Mouse (Mus musculus): Measurements from ENCODE around the gene Trim29. TPM values are rescaled to one million over a fixed set of nuclear protein-coding genes. Genes with fewer than 3 reads are reported as not detected.

Trim29 gene
- 1.2 and 1.4 TPM in 2 replicates for polyA plus RNA-seq (2016; fragmentation: Nextera tagmentation; extraction: Ambion mirVana)

DNA sequence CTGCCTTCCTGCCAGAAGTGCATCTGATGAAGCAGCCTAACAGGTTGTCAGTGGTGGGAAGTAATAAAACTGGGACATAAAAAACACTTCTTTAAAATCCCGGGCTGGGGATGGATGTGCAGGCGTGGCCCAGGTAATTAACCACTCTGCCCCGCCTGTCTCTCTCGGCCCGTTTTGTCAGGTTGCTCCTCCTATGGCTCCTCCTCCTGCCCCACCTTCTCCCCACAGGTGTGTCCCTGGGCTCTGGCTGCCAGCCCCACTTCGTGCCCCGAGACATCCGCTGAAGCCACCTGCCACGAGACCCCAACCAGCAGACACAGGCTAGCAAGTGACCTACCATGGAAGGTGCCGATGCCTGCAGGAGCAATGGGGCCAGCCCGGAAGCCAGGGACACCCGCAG is at the start of gene Trim29:
Gene Trim29 (plus strand): TSS at position 311 of the 400 bp plus-strand sequence.
- Histone ChIP-seq H3K36me3 (replicated peaks) (no peaks in the 10 kb centered on the region), H3K27ac (no peak within 1 kb of the TSS), H3K4me1 (peaks cover 22% of the 10 kb centered on the region), H3K27me3 (ENCODE audit: poor library complexity, severe bottlenecking) (peaks cover 17% of the 10 kb centered on the region), H3K4me3 (no peak within 1 kb of the TSS), H3K9me3 (no peaks in the 10 kb centered on the region)
- no peak for DNase-seq (ENCODE audit: extremely low spot score, low spot score)
- WGBS, result 73% methylated on average over 12 of the region's 12 CpGs

DNA sequence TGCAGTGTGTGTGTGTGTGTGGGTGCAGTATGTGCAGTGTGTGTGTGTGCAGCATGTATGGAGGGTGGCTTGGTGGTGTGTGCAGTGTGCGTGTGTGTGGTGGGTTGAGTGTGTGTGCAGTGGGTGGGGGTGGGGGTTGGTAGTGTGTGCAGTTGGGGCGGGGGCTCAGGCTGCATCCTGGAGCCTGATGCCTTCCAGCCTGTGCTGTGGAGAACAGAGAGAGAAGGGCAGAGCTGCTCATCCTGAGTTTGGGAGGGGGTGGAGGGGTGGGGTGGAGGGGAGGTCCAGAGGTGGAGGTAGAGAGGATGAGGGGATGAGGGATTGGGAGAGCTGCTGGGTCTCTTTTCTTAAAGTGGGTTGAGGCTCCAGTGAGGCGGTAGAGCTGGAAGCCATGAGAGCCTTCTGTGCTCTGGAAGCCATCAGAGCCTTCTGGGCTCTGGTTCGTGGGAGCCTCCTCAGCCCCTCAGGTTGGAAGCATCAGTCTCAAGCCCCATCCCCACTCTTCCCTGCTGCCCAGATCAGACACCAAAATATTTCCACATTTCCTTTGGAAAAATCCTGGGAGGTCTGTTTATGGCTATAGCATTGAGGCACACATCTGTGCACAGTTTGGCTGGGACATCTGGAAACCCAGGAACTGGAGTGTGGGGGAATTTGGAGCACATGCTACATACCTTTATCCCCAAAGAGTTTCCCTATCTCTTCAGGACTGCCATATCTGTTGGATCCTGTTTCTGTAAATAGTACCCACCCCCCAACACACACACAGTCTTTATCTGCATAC is 49.3 kb upstream of the Trim29 start:
- Histone ChIP-seq H3K9me3 (no peaks in the 10 kb centered on the region), H3K4me1 (peaks cover 76% of the 10 kb centered on the region), H3K36me3 (replicated peaks) (no peaks in the 10 kb centered on the region), H3K4me3 (no peak overlapping the region), H3K27ac (peak overlapping the region; percentile 83), H3K27me3 (ENCODE audit: poor library complexity, severe bottlenecking) (peaks cover 19% of the 10 kb centered on the region; the same call in 1 of the 2 replicates)
- DNase-seq (ENCODE audit: extremely low spot score, low spot score), result no peak
- 54% methylated on average over 4 of the region's 4 CpGs for WGBS

DNA sequence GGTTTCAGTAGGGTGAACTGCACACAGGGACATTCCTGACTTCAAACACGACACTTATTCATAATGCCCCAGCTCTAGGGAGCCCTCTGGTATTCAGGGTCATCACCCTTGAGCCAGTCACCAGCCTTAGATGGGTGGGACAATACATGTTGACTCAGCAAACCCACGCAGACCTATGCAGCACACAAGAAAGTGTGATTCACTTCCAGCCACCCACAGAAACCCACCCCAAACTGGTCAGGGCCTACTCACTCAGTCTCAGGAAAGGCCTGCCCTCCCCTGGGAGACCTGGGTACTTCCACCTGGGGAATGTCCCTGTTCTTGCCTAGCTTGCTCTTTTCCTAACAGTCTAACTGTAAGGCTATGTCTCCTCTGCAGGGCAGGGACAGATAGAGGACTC is 48.7 kb upstream of the Trim29 start:
- no peaks in the 10 kb centered on the region for H3K9me3 ChIP-seq
- H3K36me3 ChIP-seq (replicated peaks), result no peaks in the 10 kb centered on the region
- peaks cover 82% of the 10 kb centered on the region for H3K4me1 ChIP-seq
- no peak overlapping the region for H3K4me3 ChIP-seq
- 36% methylated on average over 2 of the region's 2 CpGs for WGBS
- H3K27me3 ChIP-seq (ENCODE audit: poor library complexity, severe bottlenecking), result peaks cover 25% of the 10 kb centered on the region
- peak overlapping the region; percentile 83 for H3K27ac ChIP-seq
- DNase-seq (ENCODE audit: extremely low spot score, low spot score), result no peak

DNA sequence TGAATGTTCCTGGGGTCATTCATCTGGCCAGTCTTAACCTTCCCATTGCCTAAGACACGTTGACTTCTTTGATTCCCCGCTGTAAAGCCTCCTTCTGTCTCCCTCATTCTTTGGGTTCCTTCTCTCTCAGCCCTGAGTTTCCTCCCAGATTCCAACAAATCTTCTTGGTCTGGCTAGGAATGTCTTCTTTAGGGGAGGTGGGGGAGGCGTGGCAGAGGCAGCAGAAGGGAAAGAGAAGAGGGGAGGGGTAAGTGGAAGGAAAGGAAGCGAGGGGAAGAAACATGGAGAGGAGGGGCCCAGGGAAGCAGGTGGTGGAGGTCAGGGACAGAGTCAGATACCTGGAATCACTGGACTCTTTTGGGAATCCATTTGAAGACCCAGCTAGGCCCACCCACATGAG is 48.3 kb upstream of the Trim29 start:
- no peak overlapping the region for H3K4me3 ChIP-seq
- H3K27ac ChIP-seq, result peak overlapping the region; percentile 83
- peaks cover 25% of the 10 kb centered on the region for H3K27me3 ChIP-seq (ENCODE audit: poor library complexity, severe bottlenecking)
- no peak for DNase-seq (ENCODE audit: extremely low spot score, low spot score)
- peaks cover 84% of the 10 kb centered on the region for H3K4me1 ChIP-seq
- H3K9me3 ChIP-seq, result no peaks in the 10 kb centered on the region
- 74% methylated on average over 4 of the region's 4 CpGs for WGBS
- H3K36me3 ChIP-seq (replicated peaks), result no peaks in the 10 kb centered on the region

DNA sequence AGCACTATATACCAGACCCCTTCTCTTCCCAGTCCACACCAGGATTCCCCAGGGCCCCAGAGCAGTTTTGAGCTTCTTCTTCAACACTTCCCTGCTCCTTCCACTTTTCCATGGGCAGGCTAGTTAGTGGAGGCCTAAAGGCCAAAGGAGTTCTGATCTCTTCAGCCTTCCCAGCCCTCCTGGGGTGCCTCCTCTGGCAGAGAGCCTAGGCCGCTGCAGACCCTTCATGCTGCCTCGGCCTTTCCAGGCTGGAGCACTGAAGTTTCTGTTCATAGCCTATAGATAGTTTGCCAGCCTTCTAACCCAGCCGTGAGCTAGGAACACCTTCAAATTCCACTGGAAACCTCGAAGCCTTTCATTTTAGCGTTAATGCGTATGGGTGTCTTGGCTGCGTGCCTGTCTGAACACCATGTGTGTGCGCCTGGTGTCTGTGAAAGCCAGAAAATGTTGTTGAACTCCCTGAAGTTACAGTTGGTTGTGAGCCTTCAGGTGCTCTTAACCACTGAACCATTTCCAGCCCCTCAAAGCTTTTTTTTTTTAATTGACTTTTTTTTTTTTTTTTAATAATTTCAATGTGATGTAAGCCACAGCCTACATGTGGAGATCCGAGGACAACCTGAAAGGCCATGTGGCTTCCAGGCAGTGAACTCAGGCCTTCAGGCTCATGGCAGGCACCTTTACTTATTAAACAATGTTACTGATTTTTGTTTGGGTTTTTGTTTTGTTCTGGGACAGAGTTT is 47.7 kb upstream of the Trim29 start:
- peaks cover 25% of the 10 kb centered on the region for H3K27me3 ChIP-seq (ENCODE audit: poor library complexity, severe bottlenecking)
- no peak overlapping the region for H3K4me3 ChIP-seq
- H3K4me1 ChIP-seq, result peaks cover 82% of the 10 kb centered on the region
- no peaks in the 10 kb centered on the region for H3K9me3 ChIP-seq
- 76% methylated on average over 9 of the region's 9 CpGs for WGBS
- H3K36me3 ChIP-seq (replicated peaks), result no peaks in the 10 kb centered on the region
- DNase-seq (ENCODE audit: extremely low spot score, low spot score), result no peak
- peak overlapping the region; percentile 83 for H3K27ac ChIP-seq

DNA sequence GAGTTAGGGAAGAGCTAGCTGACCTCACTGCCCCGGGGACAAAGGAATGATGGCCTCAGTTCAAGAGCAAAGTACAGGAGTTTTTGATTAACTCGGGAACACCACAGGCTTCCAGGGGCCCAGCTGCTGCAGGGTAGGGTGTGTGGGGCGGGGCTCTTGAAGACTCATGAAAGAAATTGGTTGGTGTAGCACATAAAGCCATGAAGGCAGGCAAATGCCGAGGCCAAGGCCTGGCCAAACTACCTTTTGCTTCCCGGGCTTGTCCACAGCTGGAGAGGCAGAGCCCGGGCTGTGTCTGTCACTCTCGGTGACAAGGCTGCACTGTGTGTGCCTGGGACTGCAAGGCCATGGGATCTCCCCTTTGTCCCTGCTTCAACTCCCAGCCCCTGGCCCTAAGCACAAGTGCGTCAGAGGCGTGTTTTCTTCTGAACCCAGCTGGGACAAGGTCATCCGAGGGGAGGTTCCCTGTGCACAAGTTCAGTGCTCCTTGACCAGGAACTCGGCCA is 46.6 kb upstream of the Trim29 start:
- H3K27me3 ChIP-seq (ENCODE audit: poor library complexity, severe bottlenecking), result peaks cover 27% of the 10 kb centered on the region
- peak; percentile 66 for DNase-seq (ENCODE audit: extremely low spot score, low spot score)
- H3K27ac ChIP-seq, result peak overlapping the region; percentile 83
- peaks cover 92% of the 10 kb centered on the region for H3K4me1 ChIP-seq
- 0 out of 2 replicates have a peak overlapping the region, but pooled peaks have one; percentile 1 for H3K4me3 ChIP-seq
- H3K9me3 ChIP-seq, result peaks cover 8% of the 10 kb centered on the region; the same call in 1 of the 2 replicates
- H3K36me3 ChIP-seq (replicated peaks), result no peaks in the 10 kb centered on the region
- 16% methylated on average over 11 of the region's 11 CpGs for WGBS

DNA sequence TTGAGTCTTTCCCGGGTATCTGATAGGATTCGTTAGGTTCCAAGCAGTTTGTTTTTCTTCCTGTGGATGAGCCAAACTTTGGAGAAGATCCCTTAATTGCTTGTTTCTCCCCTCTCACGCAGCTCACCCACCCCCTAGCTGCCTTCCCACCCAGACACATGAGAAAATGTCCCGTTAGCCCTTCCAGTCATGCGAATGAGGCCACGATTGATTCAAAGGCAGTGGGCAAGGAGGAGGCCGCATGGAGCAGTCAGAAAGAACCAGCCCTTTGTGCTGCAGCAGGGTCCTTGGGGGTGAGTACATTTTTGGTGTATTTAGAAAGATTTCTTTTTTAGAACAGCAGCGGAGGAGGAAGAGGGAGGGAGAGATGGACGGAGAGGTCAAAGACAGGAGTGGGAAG is 45.5 kb upstream of the Trim29 start:
- peaks cover 94% of the 10 kb centered on the region for H3K4me1 ChIP-seq
- 46% methylated on average over 9 of the region's 9 CpGs for WGBS
- DNase-seq (ENCODE audit: extremely low spot score, low spot score), result no peak

DNA sequence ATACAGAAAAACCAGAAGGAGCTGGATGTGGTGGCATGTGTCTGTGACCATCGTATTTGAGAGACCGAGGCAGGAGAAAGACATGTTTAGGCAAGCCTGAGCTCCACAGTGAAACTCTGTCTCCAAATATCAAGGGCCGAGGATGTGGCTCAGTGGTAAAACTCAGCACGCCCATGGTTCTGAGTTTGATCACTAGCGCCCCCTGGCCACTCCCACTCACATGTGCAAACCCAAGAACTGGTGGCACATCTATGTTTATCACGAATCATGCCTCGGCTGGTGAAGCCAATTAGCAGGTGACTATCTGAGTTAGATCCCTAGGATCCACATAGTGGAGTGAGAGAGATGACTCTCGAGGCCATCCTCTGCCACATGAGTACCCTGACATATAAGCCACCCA is 43.3 kb upstream of the Trim29 start:
- WGBS, result 74% methylated on average over 8 of the region's 8 CpGs
- no peak for DNase-seq (ENCODE audit: extremely low spot score, low spot score)
- H3K27me3 ChIP-seq (ENCODE audit: poor library complexity, severe bottlenecking), result peaks cover 56% of the 10 kb centered on the region
- no peaks in the 10 kb centered on the region for H3K36me3 ChIP-seq (replicated peaks)
- no peak overlapping the region for H3K4me3 ChIP-seq
- H3K9me3 ChIP-seq, result peaks cover 8% of the 10 kb centered on the region; the same call in 1 of the 2 replicates
- H3K4me1 ChIP-seq, result peaks cover 96% of the 10 kb centered on the region
- H3K27ac ChIP-seq, result 0 out of 2 replicates have a peak overlapping the region, but pooled peaks have one; percentile 66

More for the DNA sequence above, 45.5 kb upstream of the Trim29 start:
- Histone ChIP-seq H3K27ac (peak overlapping the region; percentile 82), H3K36me3 (replicated peaks) (no peaks in the 10 kb centered on the region), H3K4me3 (no peak overlapping the region), H3K27me3 (ENCODE audit: poor library complexity, severe bottlenecking) (peaks cover 39% of the 10 kb centered on the region), H3K9me3 (peaks cover 8% of the 10 kb centered on the region; the same call in 1 of the 2 replicates)

DNA sequence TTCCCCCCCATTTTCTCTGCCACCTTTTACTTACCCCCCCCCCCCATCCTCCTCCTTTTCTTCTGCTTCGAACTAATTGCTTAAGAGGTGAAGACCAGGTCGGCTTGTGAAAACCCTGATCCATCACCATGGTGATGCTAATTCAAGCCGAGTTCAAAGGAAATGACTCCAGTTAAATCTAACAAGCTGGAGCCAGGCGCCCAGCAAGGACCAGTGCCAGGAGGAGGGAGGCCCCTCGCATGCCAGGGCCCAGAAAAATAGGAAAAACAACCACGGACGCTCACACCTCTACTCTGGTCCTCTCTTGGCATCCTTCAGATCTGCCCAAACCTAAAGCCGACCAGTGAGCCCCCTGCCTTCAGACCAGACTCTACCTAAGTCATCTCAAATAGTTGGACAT is 41.5 kb upstream of the Trim29 start:
- H3K4me3 ChIP-seq, result 0 out of 2 replicates have a peak overlapping the region, but pooled peaks have one; percentile 44
- peak overlapping the region; percentile 84 for H3K27ac ChIP-seq

DNA sequence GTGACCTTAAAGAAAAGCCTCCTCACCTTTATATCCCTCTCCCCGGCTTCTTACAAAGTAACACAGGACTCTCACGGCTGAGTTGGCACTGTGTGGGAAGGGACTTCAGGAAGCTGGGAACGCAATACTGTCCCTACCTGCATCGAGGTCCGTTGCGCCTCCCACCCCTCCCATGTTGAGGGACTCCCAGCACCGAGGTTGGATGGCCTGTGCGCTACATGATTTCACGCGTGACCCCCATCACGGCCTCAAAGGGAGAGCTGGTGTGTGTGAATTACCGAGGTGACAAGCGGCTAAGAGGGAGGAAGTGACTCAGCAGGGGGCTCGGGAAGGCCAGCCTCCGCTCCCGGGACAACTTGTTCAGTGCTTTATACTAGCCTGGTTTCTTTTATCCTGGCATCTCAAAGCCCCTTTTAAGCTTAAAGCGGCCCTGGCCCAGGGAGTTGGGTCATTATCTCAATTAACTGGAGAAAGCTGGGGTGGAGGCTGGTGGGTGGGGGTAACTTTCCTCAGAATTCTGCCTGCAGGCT is 39.9 kb upstream of the Trim29 start:
- peaks cover 79% of the 10 kb centered on the region for H3K4me1 ChIP-seq
- peak overlapping the region; percentile 44 for H3K4me3 ChIP-seq

More for the DNA sequence above, 41.5 kb upstream of the Trim29 start:
- peak; percentile 77 for DNase-seq (ENCODE audit: extremely low spot score, low spot score)
- Histone ChIP-seq H3K9me3 (peaks cover 8% of the 10 kb centered on the region; the same call in 1 of the 2 replicates), H3K27me3 (ENCODE audit: poor library complexity, severe bottlenecking) (peaks cover 69% of the 10 kb centered on the region), H3K36me3 (replicated peaks) (no peaks in the 10 kb centered on the region), H3K4me1 (peaks cover 94% of the 10 kb centered on the region)
- under 1% methylated on average over 8 of the region's 8 CpGs for WGBS

DNA sequence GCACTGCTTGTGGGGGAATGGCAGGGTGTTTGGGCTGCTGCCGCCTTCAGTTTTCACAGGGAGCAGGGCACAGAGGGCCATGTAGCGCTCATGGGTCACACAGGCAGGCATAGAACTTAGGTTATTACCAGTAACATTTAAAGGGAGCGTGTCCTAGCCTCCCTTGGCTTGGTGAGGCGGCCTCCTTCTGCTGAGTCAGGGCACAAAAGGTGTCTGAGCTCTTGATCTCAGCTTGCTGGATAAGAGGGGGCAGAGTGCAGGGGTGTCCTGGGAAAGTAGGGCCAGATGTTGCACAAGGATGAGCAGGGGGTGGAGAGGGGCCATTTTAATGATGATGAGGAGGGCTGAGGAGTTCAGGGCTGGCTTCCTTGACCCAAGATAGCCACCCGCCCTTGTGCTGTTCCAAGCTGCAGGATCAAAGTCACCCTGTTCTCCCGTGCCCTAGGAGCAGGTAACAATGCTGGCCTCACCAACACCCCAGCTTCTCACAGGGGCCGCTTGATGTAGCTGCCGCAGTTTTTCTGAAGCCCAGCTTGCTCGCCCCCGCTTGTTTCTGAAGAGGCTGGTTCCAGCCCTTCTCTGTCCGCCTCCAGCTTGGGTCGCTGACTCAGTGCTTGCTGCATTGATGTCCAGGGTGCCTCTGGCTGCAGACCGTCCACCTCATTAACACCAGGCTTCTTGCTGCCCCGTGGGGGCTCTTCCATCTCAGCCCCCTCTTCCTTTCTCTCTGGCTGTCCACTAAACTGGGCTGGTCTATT is 38.7 kb upstream of the Trim29 start:
- DNase-seq (ENCODE audit: extremely low spot score, low spot score), result no peak
- H3K4me3 ChIP-seq, result no peak overlapping the region
- 35% methylated on average over 14 of the region's 14 CpGs for WGBS
- peaks cover 54% of the 10 kb centered on the region for H3K27me3 ChIP-seq (ENCODE audit: poor library complexity, severe bottlenecking)
- peak overlapping the region; percentile 84 for H3K27ac ChIP-seq
- H3K9me3 ChIP-seq, result peaks cover 8% of the 10 kb centered on the region; the same call in 1 of the 2 replicates
- peaks cover 67% of the 10 kb centered on the region for H3K4me1 ChIP-seq
- no peaks in the 10 kb centered on the region for H3K36me3 ChIP-seq (replicated peaks)

More for the DNA sequence above, 39.9 kb upstream of the Trim29 start:
- DNase-seq (ENCODE audit: extremely low spot score, low spot score), result peak; percentile 66
- under 1% methylated on average over 17 of the region's 17 CpGs for WGBS
- Histone ChIP-seq H3K36me3 (replicated peaks) (no peaks in the 10 kb centered on the region), H3K27me3 (ENCODE audit: poor library complexity, severe bottlenecking) (peaks cover 65% of the 10 kb centered on the region), H3K9me3 (peaks cover 8% of the 10 kb centered on the region; the same call in 1 of the 2 replicates), H3K27ac (peak overlapping the region; percentile 84)

DNA sequence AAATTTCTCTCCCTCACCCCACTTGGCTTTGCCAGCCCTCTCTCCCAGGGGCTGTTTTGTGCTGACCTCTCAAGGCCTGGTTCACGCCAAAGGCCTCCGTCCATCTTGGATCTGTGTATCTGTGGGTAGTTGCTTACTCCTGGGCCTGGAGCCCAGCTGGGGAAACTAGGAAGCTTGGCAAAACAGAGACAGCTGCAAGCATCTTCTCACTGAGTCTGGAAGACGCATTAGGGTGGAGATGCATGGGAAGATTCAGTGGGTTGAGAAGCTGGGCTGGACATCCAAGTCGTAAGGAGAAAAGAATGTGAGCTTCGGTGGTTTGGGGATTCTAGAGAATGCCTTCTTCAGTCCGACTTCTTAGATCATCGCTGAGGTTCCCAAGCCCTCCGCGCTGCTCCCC is 36.9 kb upstream of the Trim29 start:
- Histone ChIP-seq H3K27me3 (ENCODE audit: poor library complexity, severe bottlenecking) (peaks cover 54% of the 10 kb centered on the region), H3K4me1 (peaks cover 52% of the 10 kb centered on the region), H3K27ac (peak overlapping the region; percentile 59; the same call in 1 of the 2 replicates), H3K36me3 (replicated peaks) (no peaks in the 10 kb centered on the region), H3K4me3 (no peak overlapping the region), H3K9me3 (peaks cover under 1% of the 10 kb centered on the region; the same call in 1 of the 2 replicates)
- 87% methylated on average over 9 of the region's 9 CpGs for WGBS
- no peak for DNase-seq (ENCODE audit: extremely low spot score, low spot score)
